Mouse (Mus musculus): ENCODE results near the gene Tdpoz2.

DNA sequence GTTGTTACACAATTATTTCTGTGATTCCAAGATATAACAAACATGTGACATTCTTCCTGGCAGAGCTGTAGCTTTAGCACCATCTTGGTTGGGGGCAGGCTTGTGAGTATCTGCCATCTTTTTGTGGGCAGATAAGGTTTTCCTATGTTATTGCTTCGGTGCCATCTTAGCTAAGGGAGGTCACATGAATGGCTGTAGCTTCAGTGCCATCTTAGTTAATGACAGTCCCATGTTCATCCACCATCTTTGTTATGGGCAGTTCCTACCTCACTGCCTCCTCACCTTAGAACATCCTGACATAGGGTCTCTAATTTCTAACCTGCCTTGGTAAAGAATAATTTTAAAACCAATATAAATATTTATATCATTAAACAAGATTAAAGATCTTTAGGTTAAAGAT lies 1.8 kb upstream of the Tdpoz2 start:
- TF ChIP-seq CTCF (conservative IDR thresholded peaks at IDR 0.05 in 1 of 2, IDR thresholded peaks at IDR 0.05 in 1 of 2; ENCODE audit: low read depth in 2 of 2, low read length in 2 of 2) (no peak), HCFC1 (IDR thresholded peaks at IDR 0.05; ENCODE audit: low read depth, low read length) (peak; percentile 60; the same call in 1 of the 2 replicates), ELF1 (IDR thresholded peaks at IDR 0.05; ENCODE audit: low read depth, low read length) (no peak), POLR2A (IDR thresholded peaks at IDR 0.05; ENCODE audit: low read depth, low read length) (no peak), NELFE (IDR thresholded peaks at IDR 0.05; ENCODE audit: low read depth, low read length) (no peak), ZMIZ1 (IDR thresholded peaks at IDR 0.05; ENCODE audit: low read depth, low read length) (no peak), USF2 (conservative IDR thresholded peaks at IDR 0.05; ENCODE audit: low read depth, low read length) (peak; percentile 23; the same call in 1 of the 2 replicates), UBTF (IDR thresholded peaks at IDR 0.05; ENCODE audit: low read depth, low read length) (no peak), EP300 (IDR thresholded peaks at IDR 0.05; ENCODE audit: low read length) (no peak), SMC3 (IDR thresholded peaks at IDR 0.05; ENCODE audit: low read depth, low read length) (no peak), SIN3A (IDR thresholded peaks at IDR 0.05; ENCODE audit: low read length) (no peak), CHD1 (IDR thresholded peaks at IDR 0.05; ENCODE audit: low read depth, low read length) (no peak)
